Mouse (Mus musculus) liver, embryonic 11.5 days (tissue): ENCODE results near the gene Prkd3. TPM values are rescaled to one million over a fixed set of nuclear protein-coding genes. Genes with fewer than 3 reads are reported as not detected.
A peak's percentile ranks its signal among the peaks of the same experiment; 100 is the strongest.

ENCODE experiments used
- ATAC-seq: fragments of 200-750 bp; cut with Nextera tagmentation; replicated peaks from 2 replicates; pipeline ENCODE4 v1.8.0; 2017; ENCODE audit warnings: moderate number of reproducible peaks, mild to moderate bottlenecking, moderate TSS enrichment, moderate library complexity; ENCODE audit not compliant: low FRiP score
- DNase-seq: peaks from one replicate; pipeline ENCODE4 v3.0.0-alpha.2; 2017; ENCODE audit warnings: low spot score
- H3K27ac ChIP-seq: fragments of 300-500 bp; sonication (generic); 2 replicates; pipeline ENCODE4 v1.5.1; 2014; ENCODE audit warnings: mild to moderate bottlenecking, low read depth, low read length, control low read depth
- H3K27me3 ChIP-seq: fragments of 300-500 bp; sonication (generic); replicated peaks from 2 replicates; pipeline ENCODE4 v1.6.1; 2014; ENCODE audit warnings: low read length, mixed read lengths; ENCODE audit not compliant: control insufficient read depth, insufficient read depth
- H3K36me3 ChIP-seq: fragments of 300-500 bp; sonication (generic); 2 replicates; pipeline ENCODE4 v1.6.1; 2014; ENCODE audit warnings: mild to moderate bottlenecking, low read length, moderate library complexity, mixed read lengths; ENCODE audit not compliant: control insufficient read depth, insufficient read depth
- H3K4me1 ChIP-seq: fragments of 300-500 bp; sonication (generic); replicated peaks from 2 replicates; pipeline ENCODE4 v1.6.1; 2014; ENCODE audit warnings: low read length, mixed read lengths; ENCODE audit not compliant: control insufficient read depth, insufficient read depth
- H3K4me2 ChIP-seq: fragments of 300-500 bp; sonication (generic); 2 replicates; pipeline ENCODE4 v1.6.1; 2014; ENCODE audit warnings: mild to moderate bottlenecking, control low read depth, moderate library complexity
- H3K4me3 ChIP-seq: fragments of 300-500 bp; sonication (generic); 2 replicates; pipeline ENCODE4 v1.5.1; 2014; ENCODE audit warnings: low read depth, low read length, control low read depth
- H3K9ac ChIP-seq: fragments of 300-500 bp; sonication (generic); 2 replicates; pipeline ENCODE4 v1.6.1; 2014; ENCODE audit warnings: low read depth, low read length, control low read depth
- H3K9me3 ChIP-seq: fragments of 300-500 bp; sonication (generic); 2 replicates; pipeline ENCODE4 v1.6.1; 2016; ENCODE audit warnings: low read length, inconsistent platforms, mixed read lengths; ENCODE audit not compliant: control insufficient read depth
- WGBS: fragments of 180-500 bp; shearing (Covaris S2); extraction: QIAGEN DNeasy Blood & Tissue Kit; methylation state at CpG from one replicate; pipeline ENCODE4 v1.1.7; 2014; 5-methylcytosine and 5-hydroxymethylcytosine counted together
- polyA plus RNA-seq: library from polyadenylated mRNA; unstranded; fragments of >200 nt; fragmentation: Nextera tagmentation; extraction: Ambion mirVana; gene quantifications from 2 replicates; pipeline ENCODE4 v1.2.1, GENCODE M21; 2014

Gene Prkd3
- polyA plus RNA-seq, 1 experiment from 2014 or later = 21.8 TPM

GRCm38 (mm10) chr17:78912861-78913281 lies 107.7 kb downstream of the Prkd3 start:
- H3K4me3 ChIP-seq = peak overlapping the region; percentile 41
- no peaks in the 10 kb centered on the region for H3K9me3 ChIP-seq
- H3K4me1 ChIP-seq = peaks cover 10% of the 10 kb centered on the region; the same call in 1 of the 2 replicates
- H3K36me3 ChIP-seq = no peaks in the 10 kb centered on the region
- no peak overlapping the region for H3K27ac ChIP-seq
- H3K9ac ChIP-seq = no peak overlapping the region
- peak overlapping the region; percentile 52 for H3K4me2 ChIP-seq
- 26% methylated on average over 6 of the region's 6 CpGs for WGBS
- DNase-seq (no peak), ATAC-seq (peak; percentile 46)
- H3K27me3 ChIP-seq = no peaks in the 10 kb centered on the region

GRCm38 (mm10) chr17:78909374-78909773 lies 111.2 kb downstream of the Prkd3 start:
- no peak overlapping the region for H3K4me2 ChIP-seq
- H3K27ac ChIP-seq = no peak overlapping the region
- H3K4me1 ChIP-seq = no peaks in the 10 kb centered on the region
- ATAC-seq = no peak
- H3K27me3 ChIP-seq = no peaks in the 10 kb centered on the region
- no peak for DNase-seq
- H3K9ac ChIP-seq = no peak overlapping the region
- H3K9me3 ChIP-seq = no peaks in the 10 kb centered on the region
- WGBS = 75% methylated on average over 2 of the region's 2 CpGs
- no peak overlapping the region for H3K4me3 ChIP-seq
- H3K36me3 ChIP-seq = no peaks in the 10 kb centered on the region

GRCm38 (mm10) chr17:78906892-78907291 lies 113.7 kb downstream of the Prkd3 start, which contains the start of gene Sult6b1:
Sult6b1 (minus strand) TSS chr17:78906992.
- WGBS = 81% methylated on average over 5 of the region's 5 CpGs
- Histone ChIP-seq H3K27ac (no peak within 1 kb of the TSS), H3K4me2 (no peak within 1 kb of the TSS), H3K4me1 (no peaks in the 10 kb centered on the region), H3K27me3 (no peaks in the 10 kb centered on the region), H3K9me3 (no peaks in the 10 kb centered on the region), H3K4me3 (no peak within 1 kb of the TSS), H3K36me3 (no peaks in the 10 kb centered on the region), H3K9ac (no peak within 1 kb of the TSS)
- ATAC-seq (no peak), DNase-seq (no peak)

- WGBS = 62% methylated on average over 2 of the region's 2 CpGs
- Histone ChIP-seq H3K27ac (no peak overlapping the region), H3K9ac (no peak overlapping the region), H3K36me3 (no peaks in the 10 kb centered on the region), H3K4me1 (no peaks in the 10 kb centered on the region), H3K27me3 (no peaks in the 10 kb centered on the region), H3K4me2 (no peak overlapping the region), H3K4me3 (no peak overlapping the region), H3K9me3 (no peaks in the 10 kb centered on the region)
- DNase-seq (no peak), ATAC-seq (no peak)
Observed at GRCm38 (mm10) chr17:78903158-78903557, 117.5 kb downstream of the Prkd3 start.

Other genes starting within 250 kb of the Prkd3 start
- 12.5 and 12.6 TPM in 2 replicates for gene Heatr5b, start 185.5 kb downstream of the Prkd3 start, polyA plus RNA-seq
- gene Gpatch11, start 185.2 kb downstream of the Prkd3 start, polyA plus RNA-seq = 25.5 and 29.0 TPM in 2 replicates
- gene Eif2ak2, start 138.2 kb downstream of the Prkd3 start, polyA plus RNA-seq = 8.2 and 8.3 TPM in 2 replicates
- gene Sult6b1, start 113.8 kb downstream of the Prkd3 start, polyA plus RNA-seq = 0.14 TPM in 1 of 2 replicates, not detected in the other
- gene Cebpzos, start 104.3 kb downstream of the Prkd3 start, polyA plus RNA-seq = 80.6 and 95.3 TPM in 2 replicates
- gene Cebpz, start 83.8 kb downstream of the Prkd3 start, polyA plus RNA-seq = 73.8 and 74.0 TPM in 2 replicates
- gene Ndufaf7, start 83.7 kb downstream of the Prkd3 start, polyA plus RNA-seq = 58.0 and 67.3 TPM in 2 replicates
- 7.5 and 10.3 TPM in 2 replicates for gene Qpct, start 31.1 kb upstream of the Prkd3 start, polyA plus RNA-seq